Mouse (Mus musculus) layer of hippocampus, postnatal 36 days (tissue): ENCODE results near the gene Meis1. TPM values are rescaled to one million over a fixed set of nuclear protein-coding genes. Genes with fewer than 3 reads are reported as not detected.

Source experiments
- DNase-seq, 2 experiments: peaks; one replicate each; pipeline ENCODE4 v3.0.0; 2022
- total RNA-seq, 2 experiments: library from RNA; stranded (reverse); gene quantifications; 2 replicates each; pipeline ENCODE4 v1.2.3; 2021

Meis1 gene
- total RNA-seq, 2 experiments from 2014 or later, result 1.8 to 2.3 TPM

GRCm38 (mm10) chr11:18990244-18990677, 28.5 kb downstream of the Meis1 start:
- no peak for DNase-seq

GRCm38 (mm10) chr11:18989669-18990243, 29.0 kb downstream of the Meis1 start:
- no peak for DNase-seq

DNA sequence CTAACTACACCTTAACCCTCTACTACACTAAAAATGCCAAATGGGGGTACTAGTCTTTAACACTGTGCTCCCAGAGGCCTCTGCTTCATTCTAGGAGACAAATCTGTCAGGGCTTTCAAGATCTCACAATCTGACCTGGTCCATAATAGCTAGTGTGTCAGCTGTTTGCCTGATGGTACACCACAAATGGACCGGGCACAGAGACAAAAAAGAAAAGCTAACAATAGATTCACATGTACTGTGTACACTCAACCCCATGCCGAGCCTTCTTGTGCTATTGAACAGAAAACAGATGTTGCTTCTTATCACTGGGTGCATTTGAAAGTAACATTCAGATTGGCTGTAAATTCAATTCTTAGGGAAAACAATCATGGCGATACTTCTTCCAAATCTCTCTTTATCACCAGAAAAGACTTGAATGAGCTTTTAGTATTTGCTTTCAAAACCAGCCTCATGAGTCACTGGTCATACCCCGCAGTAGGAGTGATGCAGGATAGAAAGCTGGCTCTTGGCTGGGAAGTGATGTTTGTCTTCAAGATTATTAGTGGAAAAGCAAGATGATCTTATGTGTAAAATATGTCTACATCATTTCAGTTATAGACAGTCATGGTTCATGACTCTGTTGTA, 30.0 kb downstream of the Meis1 start:
- DNase-seq, result no peak

- no peak for DNase-seq
Observed at GRCm38 (mm10) chr11:18983813-18984212, 35.0 kb downstream of the Meis1 start.

GRCm38 (mm10) chr11:18983294-18983693, 35.5 kb downstream of the Meis1 start:
- no peak for DNase-seq

- no peak for DNase-seq
Observed at GRCm38 (mm10) chr11:18982331-18982730, 36.5 kb downstream of the Meis1 start.

DNA sequence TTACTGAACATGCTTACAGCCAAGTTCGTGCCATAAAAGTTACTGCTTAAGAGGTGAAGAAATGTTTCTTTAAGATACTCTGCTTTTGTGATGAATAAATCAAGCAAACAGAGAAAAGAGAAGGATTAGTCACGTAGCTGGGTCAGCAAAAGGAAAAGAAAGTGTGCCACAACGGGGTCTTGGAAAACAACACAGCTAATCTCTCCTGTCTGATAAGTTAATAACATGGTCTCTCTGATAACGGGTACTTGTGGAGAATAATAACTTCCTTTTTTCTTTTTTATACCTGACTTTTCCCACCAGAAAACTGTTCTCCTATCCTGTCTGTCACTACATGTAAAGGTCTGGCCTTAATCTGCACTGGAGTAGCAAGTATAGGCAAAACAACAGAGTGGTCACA, 37.4 kb downstream of the Meis1 start:
- no peak for DNase-seq

- no peak for DNase-seq
Observed at GRCm38 (mm10) chr11:18980615-18981014, 38.2 kb downstream of the Meis1 start.

- DNase-seq, result no peak
Observed at GRCm38 (mm10) chr11:18975087-18975486, 43.7 kb downstream of the Meis1 start.

GRCm38 (mm10) chr11:18973808-18974207, 45.0 kb downstream of the Meis1 start:
- DNase-seq, result no peak

DNA sequence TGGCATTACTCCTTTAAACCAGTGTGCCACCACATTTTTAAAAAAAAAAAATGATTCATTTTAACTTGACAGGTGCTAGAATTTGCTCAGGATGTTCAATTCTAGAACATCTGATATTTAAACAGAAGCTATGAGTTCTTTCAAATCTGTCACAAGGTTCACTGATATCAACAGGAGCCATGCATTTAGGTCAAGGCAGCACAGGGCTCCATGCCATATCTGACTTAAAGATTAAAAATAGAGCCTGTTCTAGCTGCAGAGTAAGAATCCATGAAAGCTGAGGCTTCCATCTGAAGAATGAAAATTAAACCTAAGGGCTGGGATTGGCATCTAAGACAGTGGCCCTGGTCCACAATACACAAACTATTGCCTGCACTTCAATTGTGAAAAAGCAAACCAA, 45.8 kb downstream of the Meis1 start:
- no peak for DNase-seq

DNA sequence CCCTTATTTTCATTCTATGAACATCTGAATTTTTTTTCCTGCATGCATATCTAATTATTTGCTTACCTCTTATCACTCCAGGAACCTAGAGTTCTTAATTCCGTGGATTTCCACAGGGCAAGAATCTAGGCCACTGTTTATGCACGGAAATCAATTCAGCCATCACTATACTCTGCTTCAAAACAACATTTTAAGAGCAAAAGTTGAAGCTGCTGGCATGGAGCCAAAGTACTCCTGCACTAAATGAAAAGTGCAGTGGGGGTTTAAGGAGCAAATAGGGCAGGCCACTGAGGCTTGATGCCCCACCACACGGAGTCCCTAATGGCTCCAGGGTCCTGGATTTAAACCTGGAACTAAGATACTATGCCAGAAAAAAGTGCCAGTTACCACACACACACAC, 47.2 kb downstream of the Meis1 start:
- no peak for DNase-seq

DNA sequence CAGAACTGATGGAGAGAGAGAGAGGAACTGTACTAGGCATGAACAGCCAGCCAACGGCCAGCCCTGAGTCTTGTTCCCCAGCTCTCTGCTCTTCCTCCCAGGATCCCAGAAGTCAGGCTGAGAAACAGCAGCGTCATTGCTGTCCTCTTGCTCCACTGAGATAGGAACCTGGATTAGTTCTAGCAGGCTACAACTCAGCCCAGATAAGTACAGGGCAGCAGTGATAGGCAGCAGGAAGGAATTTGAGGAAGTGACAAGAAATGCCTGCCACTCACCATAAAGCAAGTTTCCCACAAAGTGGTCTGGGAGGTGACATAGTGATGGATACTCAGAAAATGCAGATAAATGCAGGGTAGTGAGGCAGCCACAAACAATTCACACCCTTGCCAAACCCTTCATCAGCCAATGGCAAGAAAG, 48.9 kb downstream of the Meis1 start:
- no peak for DNase-seq

DNA sequence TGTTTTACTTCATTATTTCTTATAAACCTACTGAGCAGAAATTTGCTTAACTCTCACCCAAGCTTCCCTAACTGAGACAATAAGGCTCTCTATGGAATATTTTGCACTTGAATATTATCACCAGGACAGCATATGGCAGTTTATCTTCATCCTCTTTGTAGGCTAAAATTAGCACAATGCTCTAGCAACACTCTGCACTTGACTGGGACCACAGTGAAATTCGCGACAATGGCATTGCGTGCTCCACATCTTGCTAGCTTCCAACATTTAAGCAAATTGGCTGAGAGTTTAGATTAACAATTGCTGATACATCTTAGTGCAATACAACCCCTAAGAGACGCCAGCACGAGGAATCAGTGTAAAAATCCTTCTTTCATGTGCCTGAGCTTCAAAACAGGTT, 54.4 kb downstream of the Meis1 start:
- DNase-seq, result no peak

DNA sequence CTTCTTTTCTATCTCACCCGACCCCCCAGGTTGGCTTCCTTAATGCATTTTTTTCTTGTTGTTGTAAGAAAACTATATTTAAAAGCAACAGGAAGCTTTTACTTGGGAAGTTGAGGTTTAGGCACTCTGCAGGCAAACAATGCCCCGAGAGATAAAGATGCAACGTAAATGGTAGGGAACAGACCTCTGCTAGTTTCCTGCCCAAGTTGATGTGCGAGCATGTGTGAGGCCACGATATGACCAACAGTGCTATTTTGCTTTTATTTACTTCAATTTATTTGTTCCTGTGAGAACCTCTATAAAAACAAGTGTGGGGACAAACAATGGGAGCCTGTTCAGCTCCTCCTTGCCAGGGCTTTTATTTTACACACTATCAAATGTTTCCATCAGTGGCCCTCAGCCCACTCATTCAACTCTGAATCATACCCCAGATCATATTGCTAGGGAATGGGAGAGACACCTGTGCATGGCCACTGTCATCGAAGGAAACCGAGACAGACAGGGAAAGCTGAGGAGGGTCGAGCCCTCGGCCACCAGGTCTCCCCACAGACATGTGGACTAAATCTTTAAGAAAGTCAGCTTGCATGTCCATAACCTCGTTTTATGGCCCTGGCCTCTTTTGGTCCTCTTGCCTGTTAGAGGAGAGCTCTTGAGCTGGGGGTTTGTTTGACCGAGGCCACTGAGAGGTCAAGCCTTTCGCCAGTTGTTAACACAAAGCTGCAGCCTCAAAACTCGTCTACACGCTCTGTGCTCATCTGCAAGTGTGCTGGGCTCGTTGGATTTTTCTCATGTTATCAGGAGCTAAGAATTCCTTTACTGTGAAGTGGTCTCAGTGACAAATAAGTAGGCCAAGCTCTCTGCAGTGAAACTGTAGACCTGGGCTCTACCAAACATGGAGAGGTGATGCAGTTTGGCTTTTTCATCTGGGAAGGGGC, 55.3 kb downstream of the Meis1 start:
- no peak for DNase-seq

DNA sequence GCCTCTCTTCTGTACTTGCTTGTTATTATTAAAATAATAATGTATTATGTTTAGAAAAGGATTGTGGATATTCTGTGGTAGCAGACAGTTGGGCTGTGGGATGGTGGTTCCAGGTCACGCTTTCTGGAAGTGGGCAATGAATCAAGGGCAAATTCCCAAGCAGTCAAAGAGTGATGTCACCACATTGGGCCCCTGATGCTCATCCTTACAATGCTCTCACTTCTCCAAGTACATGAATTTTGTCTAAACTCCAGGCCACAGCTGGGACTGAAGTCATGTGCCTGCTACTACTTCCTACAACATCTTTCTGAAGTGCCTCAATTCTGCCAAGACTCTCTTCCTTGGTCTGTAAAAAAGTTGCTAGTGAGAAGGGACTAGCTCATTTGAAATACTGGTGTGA, 59.3 kb downstream of the Meis1 start:
- no peak for DNase-seq

- DNase-seq, result no peak
Observed at GRCm38 (mm10) chr11:18957805-18958770, 60.7 kb downstream of the Meis1 start.

GRCm38 (mm10) chr11:18957097-18957804, 61.5 kb downstream of the Meis1 start:
- DNase-seq, result no peak

DNA sequence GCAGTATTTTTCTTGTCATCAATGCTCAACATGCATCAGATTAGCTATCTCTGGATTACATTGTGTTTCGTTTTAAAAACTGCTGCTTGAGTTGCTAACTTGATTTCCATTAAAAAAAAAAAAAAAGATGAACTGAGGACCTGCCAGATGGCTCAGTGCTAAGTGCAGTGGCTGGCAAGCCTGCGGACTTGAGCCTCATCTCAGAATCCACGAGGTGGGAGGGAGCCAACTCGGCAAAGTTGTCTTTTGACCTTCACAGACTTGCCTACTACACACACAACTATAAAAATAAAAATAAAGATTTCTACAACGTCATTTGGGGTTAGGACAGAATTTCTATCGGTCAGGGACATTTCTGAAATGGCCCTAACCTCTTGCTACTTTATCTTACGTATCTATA, 62.8 kb downstream of the Meis1 start:
- DNase-seq, result no peak

DNA sequence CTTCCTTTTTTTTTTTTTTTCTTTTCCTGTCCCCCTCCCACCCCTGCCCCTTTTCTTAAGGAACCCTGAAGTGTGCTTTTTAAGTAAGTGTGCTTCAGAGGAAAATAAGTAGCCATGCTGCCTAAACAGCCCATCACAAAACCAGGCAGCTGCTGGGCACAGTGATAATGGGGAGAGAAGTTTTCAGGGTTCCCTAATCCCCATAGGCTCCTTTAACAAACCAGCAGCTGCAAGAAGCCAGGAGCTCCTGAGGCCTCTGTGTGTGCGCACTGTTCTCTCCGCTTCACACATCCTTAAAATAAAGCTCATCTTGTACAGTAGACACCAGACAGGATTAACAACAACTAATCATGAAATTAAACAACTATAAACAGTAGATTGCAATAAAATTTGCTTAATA, 63.9 kb downstream of the Meis1 start:
- no peak for DNase-seq

DNA sequence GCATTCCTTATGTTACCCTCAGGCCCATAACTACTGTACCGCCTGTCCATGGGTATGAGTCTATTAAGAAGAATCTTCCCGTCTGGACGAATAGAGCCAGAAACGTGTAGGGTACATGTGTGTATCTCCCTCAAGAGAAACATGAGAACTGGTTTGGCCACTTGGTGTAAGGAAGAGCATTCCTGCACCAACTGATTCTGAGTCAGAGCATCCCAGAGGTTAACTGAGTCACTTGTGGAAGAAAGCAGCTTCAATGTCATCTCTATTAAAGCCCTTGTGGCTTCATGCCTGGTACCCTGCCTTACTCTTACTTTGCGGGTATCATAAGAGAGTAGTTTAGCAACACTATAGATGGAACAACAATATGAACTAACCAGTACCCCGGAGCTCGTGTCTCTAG, 64.9 kb downstream of the Meis1 start:
- no peak for DNase-seq
